Mouse (Mus musculus) heart, adult 2 months (tissue): ENCODE measurements at regions not wholly inside any gene's neighbourhood (a gene's known extent, or its start where the extent isn't known, plus 50 kb on each side); places are given as distances from the start of the nearest gene placed in this dataset.

Source experiments
- CTCF ChIP-seq: fragments of 200-600 bp; IDR thresholded peaks from 2 replicates; pipeline ENCODE4 v1.8.1; 2022; ENCODE audit warnings: antibody characterized with exemption, mild to moderate bottlenecking, moderate library complexity
- POLR2A ChIP-seq: fragments of 200-500 bp; IDR thresholded peaks from 2 replicates; pipeline ENCODE4 v1.6.1; 2011; ENCODE audit warnings: mild to moderate bottlenecking, low read depth, low read length, control low read depth; ENCODE audit not compliant: insufficient read depth

- TF ChIP-seq POLR2A (no peak), CTCF (no peak)
Observed at GRCm38 (mm10) chr2:148180245-148180644, 133.5 kb upstream of the Foxa2 start.
